Mouse (Mus musculus): ENCODE measurements around the gene Pars2. TPM values are rescaled to one million over a fixed set of nuclear protein-coding genes. Genes with fewer than 3 reads are reported as not detected.

The Pars2 gene
- polyA plus RNA-seq, 1 experiment: 9.9 TPM

DNA sequence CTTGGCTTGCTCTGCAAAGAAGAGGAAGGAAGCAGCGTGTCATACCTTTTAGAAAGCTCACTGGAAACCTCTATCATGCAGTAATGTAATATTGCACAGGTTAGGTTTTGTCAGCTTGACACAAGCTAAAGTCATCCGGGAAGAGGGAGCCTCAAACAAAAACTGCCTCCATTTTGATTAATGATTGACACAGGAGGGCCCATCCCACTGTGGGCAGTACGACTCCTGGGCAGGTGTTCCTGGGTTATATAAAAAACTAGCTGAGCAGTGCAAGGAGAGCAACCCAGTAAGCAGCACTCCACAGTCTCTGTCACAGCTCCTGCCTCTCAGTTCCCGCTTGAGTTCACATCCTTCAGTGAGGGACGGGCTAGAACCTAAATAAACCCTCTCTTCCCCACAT, 25.9 kb downstream of the Pars2 start:
- no peak for TF ChIP-seq CTCF (IDR thresholded peaks at IDR 0.05; ENCODE audit: borderline replicate concordance, extremely low read depth, insufficient read depth, insufficient read length)
- TF ChIP-seq POLR2A (IDR thresholded peaks at IDR 0.05; ENCODE audit: borderline replicate concordance, extremely low read depth, insufficient read depth, insufficient read length, poor library complexity, severe bottlenecking): no peak
- no peak for DNase-seq (ENCODE audit: low read depth)

GRCm38 (mm10) chr4:106678442-106679118, 27.7 kb downstream of the Pars2 start, which contains the start of gene Ttc4:
Ttc4 (minus strand) TSS chr4:106678944.
- peak; percentile 95 for DNase-seq (ENCODE audit: low read depth)
- TF ChIP-seq POLR2A (IDR thresholded peaks at IDR 0.05; ENCODE audit: borderline replicate concordance, extremely low read depth, insufficient read depth, insufficient read length, poor library complexity, severe bottlenecking) (peak; percentile 22; the same call in 1 of the 2 replicates), CTCF (IDR thresholded peaks at IDR 0.05; ENCODE audit: borderline replicate concordance, extremely low read depth, insufficient read depth, insufficient read length) (no peak)

GRCm38 (mm10) chr4:106679152-106679551, 28.3 kb downstream of the Pars2 start:
- DNase-seq (ENCODE audit: low read depth): no peak
- TF ChIP-seq CTCF (IDR thresholded peaks at IDR 0.05; ENCODE audit: borderline replicate concordance, extremely low read depth, insufficient read depth, insufficient read length): no peak
- no peak for TF ChIP-seq POLR2A (IDR thresholded peaks at IDR 0.05; ENCODE audit: borderline replicate concordance, extremely low read depth, insufficient read depth, insufficient read length, poor library complexity, severe bottlenecking)

- TF ChIP-seq POLR2A (IDR thresholded peaks at IDR 0.05; ENCODE audit: borderline replicate concordance, extremely low read depth, insufficient read depth, insufficient read length, poor library complexity, severe bottlenecking) (no peak), CTCF (IDR thresholded peaks at IDR 0.05; ENCODE audit: borderline replicate concordance, extremely low read depth, insufficient read depth, insufficient read length) (no peak)
- no peak for DNase-seq (ENCODE audit: low read depth)
These were observed 30.1 kb downstream of the Pars2 start for GRCm38 (mm10) chr4:106680955-106681354.

DNA sequence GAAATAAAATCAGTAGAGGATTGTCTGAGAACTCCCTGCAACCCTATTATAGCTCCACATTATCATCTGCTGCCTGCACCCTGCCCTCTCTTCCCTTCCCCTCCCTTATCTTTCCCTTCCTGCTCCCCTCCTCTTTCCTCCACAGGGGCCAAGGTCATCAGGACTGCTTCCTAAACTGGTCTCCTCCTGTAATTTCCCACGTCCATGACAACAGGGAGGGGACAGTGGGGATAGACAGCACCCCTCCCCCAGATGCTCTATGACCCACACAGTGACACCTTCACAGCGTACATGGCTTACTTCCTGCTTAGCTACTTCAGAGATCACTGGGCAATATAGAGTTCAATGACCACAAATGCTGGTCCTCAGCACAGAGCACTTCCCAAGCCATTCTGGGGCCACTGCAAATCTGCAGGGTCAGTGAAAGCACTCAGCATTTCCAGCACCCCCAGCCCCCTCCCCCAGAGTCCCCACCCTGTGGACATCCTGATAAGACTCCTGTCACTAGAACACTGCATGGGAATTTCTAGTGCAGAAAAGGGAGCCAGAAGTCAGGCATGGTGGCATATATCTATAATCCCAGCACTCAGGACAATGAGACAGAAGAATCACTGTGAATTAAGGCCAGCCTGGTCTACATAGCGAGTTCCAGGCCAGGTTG, 37.9 kb downstream of the Pars2 start:
- DNase-seq (ENCODE audit: low read depth): no peak
- TF ChIP-seq POLR2A (IDR thresholded peaks at IDR 0.05; ENCODE audit: borderline replicate concordance, extremely low read depth, insufficient read depth, insufficient read length, poor library complexity, severe bottlenecking): no peak
- no peak for TF ChIP-seq CTCF (IDR thresholded peaks at IDR 0.05; ENCODE audit: borderline replicate concordance, extremely low read depth, insufficient read depth, insufficient read length)

- TF ChIP-seq CTCF (IDR thresholded peaks at IDR 0.05; ENCODE audit: borderline replicate concordance, extremely low read depth, insufficient read depth, insufficient read length) (no peak), POLR2A (IDR thresholded peaks at IDR 0.05; ENCODE audit: borderline replicate concordance, extremely low read depth, insufficient read depth, insufficient read length, poor library complexity, severe bottlenecking) (no peak)
- no peak for DNase-seq (ENCODE audit: low read depth)
These were observed 43.1 kb downstream of the Pars2 start for GRCm38 (mm10) chr4:106693841-106694430.

GRCm38 (mm10) chr4:106699989-106700388, 49.1 kb downstream of the Pars2 start:
- peak; percentile 74 for TF ChIP-seq CTCF (IDR thresholded peaks at IDR 0.05; ENCODE audit: borderline replicate concordance, extremely low read depth, insufficient read depth, insufficient read length)
- TF ChIP-seq POLR2A (IDR thresholded peaks at IDR 0.05; ENCODE audit: borderline replicate concordance, extremely low read depth, insufficient read depth, insufficient read length, poor library complexity, severe bottlenecking): no peak
- peak; percentile 57 for DNase-seq (ENCODE audit: low read depth)

DNA sequence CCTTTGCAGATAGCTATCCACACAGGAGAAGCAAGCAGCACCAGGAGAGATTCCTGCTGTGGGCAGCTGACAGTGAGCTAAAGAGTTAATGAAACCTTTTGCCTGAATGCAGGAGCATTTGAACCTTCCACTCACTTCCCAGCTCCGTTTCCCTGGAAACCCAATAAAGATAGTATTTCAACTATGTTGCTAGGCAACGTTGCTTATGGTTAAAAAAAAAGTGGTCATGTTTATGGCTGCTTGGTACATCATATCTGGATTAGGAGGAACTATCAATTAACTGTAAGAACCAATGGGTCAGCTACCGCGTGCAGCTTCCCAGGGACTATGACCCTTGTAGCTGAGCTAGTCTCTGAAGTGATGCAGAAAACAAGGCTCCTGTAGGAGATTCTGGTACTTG, 49.9 kb downstream of the Pars2 start:
- peak; percentile 78 for DNase-seq (ENCODE audit: low read depth)
- no peak for TF ChIP-seq CTCF (IDR thresholded peaks at IDR 0.05; ENCODE audit: borderline replicate concordance, extremely low read depth, insufficient read depth, insufficient read length)
- no peak for TF ChIP-seq POLR2A (IDR thresholded peaks at IDR 0.05; ENCODE audit: borderline replicate concordance, extremely low read depth, insufficient read depth, insufficient read length, poor library complexity, severe bottlenecking)

GRCm38 (mm10) chr4:106703956-106704355, 53.1 kb downstream of the Pars2 start:
- DNase-seq (ENCODE audit: low read depth): peak; percentile 22
- TF ChIP-seq POLR2A (IDR thresholded peaks at IDR 0.05; ENCODE audit: borderline replicate concordance, extremely low read depth, insufficient read depth, insufficient read length, poor library complexity, severe bottlenecking): no peak
- no peak for TF ChIP-seq CTCF (IDR thresholded peaks at IDR 0.05; ENCODE audit: borderline replicate concordance, extremely low read depth, insufficient read depth, insufficient read length)

DNA sequence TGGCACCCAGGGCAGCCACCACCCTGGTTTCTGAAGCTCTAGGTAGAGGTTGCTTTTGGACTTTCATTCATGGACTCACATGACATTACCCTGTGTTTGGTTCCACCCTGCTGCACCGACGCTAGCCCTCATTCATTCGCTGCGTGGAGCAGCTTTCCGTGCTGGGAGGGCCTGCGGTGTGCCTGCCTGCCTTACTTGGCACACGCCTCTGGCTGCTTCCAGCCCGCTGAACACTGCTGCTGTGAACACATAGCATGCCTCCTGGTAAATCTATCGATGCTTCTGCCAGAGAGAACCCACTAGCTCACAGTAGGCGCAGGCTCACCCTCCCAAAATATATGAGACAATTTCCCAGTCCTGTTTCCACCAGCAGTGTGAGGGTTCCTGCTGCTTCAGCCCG, 53.5 kb downstream of the Pars2 start:
- no peak for TF ChIP-seq POLR2A (IDR thresholded peaks at IDR 0.05; ENCODE audit: borderline replicate concordance, extremely low read depth, insufficient read depth, insufficient read length, poor library complexity, severe bottlenecking)
- DNase-seq (ENCODE audit: low read depth): peak; percentile 81

Other genes with a start within 250 kb of the Pars2 start
- 2.3 and 3.5 TPM in 2 replicates for gene Pcsk9, start 186.7 kb upstream of the Pars2 start, polyA plus RNA-seq (2012; rRNA removed)
- not detected in 2 replicates for gene Bsnd, start 158.8 kb upstream of the Pars2 start, polyA plus RNA-seq (2012; rRNA removed)
- gene Dhcr24, start 90.0 kb upstream of the Pars2 start, polyA plus RNA-seq (2012; rRNA removed): 73.8 and 89.2 TPM in 2 replicates
- 0.05 TPM in 1 of 2 replicates, not detected in the other for gene Lexm, start 33.8 kb upstream of the Pars2 start, polyA plus RNA-seq (2012; rRNA removed)
- gene Ttc22, start 28.6 kb upstream of the Pars2 start, polyA plus RNA-seq (2012; rRNA removed): 1.8 and 2.2 TPM in 2 replicates
- 177 and 273 TPM in 2 replicates for gene Ttc4, start 27.9 kb downstream of the Pars2 start, polyA plus RNA-seq (2012; rRNA removed)
- 1.3 and 1.8 TPM in 2 replicates for gene Mroh7, start 79.9 kb downstream of the Pars2 start, polyA plus RNA-seq (2012; rRNA removed)
- gene Fam151a, start 82.8 kb downstream of the Pars2 start, polyA plus RNA-seq (2012; rRNA removed): not detected in 2 replicates
- 1.4 and 2.0 TPM in 2 replicates for gene Acot11, start 153.9 kb downstream of the Pars2 start, polyA plus RNA-seq (2012; rRNA removed)

All from brain, embryonic 14.5 days (tissue).